Mouse (Mus musculus): ENCODE results near the gene Polr1b.
A peak's percentile ranks its signal among the peaks of the same experiment; 100 is the strongest.

Polr1b gene

GRCm38 (mm10) chr2:129116368-129116739 is 15.6 kb downstream of the Polr1b start:
- no peak for DNase-seq (ENCODE audit: low read depth, low spot score)

DNA sequence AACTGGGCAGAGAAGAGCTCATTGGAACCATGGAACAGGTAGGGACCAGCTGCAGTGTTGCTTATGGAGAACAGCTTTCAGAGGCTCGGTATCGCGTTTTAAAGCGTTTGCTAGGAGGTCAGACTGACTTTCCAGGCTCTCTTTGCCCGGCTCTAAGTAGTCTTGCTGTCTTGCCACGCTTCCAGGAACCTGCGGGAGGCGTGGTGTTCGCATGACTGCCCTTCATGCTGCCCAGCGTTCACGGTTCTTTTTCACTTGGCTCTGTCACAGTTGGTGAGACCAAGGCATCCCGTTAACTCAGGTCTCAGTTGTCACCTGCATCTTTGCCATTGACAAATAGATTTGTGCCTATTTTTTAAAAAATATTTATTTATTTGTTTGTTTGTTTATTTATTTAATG is 17.3 kb downstream of the Polr1b start:
- no peak for DNase-seq (ENCODE audit: low read depth, low spot score)

DNA sequence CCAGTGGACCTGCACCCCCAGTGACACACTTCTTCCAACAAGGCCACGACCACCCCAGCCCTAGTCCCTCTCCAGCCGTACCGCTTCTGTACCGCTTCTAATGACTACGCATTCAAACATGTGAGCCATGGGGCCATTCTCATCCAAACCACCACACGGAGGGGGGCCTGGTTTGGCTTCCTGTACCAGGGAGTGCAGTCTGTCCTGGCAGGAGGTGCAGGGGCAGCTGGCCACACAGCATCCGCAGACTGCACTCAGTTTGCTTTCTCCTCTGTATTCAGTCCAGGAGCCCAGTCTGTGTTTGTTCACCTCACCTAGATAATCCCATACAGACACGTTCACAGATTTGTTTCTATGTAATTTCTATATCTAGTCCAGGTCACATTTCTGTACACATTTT is 21.2 kb downstream of the Polr1b start:
- no peak for DNase-seq (ENCODE audit: low read depth, low spot score)

- DNase-seq (ENCODE audit: low read depth, low spot score), result peak; percentile 99
Measured at GRCm38 (mm10) chr2:129129412-129129929, 28.7 kb downstream of the Polr1b start, which contains the start of gene Chchd5. Gene Chchd5, plus strand, starts transcription at chr2:129129700.

GRCm38 (mm10) chr2:129129987-129130545 is 29.3 kb downstream of the Polr1b start:
- DNase-seq (ENCODE audit: low read depth, low spot score), result peak; percentile 30

- no peak for DNase-seq (ENCODE audit: low read depth, low spot score)
Measured at GRCm38 (mm10) chr2:129130776-129131175, 30.0 kb downstream of the Polr1b start.

- DNase-seq (ENCODE audit: low read depth, low spot score), result peak; percentile 37
Measured at GRCm38 (mm10) chr2:129132231-129132630, 31.4 kb downstream of the Polr1b start.

DNA sequence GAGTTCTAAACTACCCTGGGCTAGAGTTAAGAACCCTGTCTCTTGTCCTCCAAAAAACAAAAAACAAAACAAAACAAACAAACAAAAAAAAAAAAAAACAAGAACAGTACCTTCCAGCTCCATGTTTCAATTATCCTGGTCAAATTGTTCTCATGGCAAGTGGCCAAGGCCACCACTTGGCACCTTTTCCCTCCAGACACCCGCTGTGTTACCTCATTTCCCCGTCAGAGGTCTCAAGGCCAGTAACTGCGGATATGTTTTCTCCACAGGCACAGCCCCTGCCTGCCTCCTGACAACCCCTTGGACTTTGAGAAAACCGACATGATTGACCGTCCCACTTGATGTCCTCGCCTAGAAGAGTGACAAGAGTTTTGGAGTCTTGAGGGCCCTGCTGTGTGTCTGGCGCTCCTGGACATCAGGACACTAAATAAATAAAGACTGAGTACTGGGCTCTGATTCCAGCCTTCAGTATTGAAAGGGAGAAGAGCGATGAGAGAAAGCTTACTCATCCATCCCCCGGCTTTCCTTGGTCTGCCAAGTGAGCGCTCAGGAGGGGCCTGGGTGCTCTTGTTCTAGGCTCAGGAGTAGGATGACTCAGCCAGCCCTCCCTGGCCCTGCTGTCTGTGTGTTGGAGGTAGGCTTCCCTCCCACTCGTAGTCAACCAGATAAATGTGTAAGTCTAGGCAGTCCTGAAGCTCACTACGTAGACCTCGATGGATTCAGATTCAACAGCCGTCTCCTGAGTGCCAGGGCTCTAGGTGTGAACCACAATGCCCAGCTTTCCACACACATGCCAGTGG is 32.4 kb downstream of the Polr1b start:
- no peak for DNase-seq (ENCODE audit: low read depth, low spot score)

DNA sequence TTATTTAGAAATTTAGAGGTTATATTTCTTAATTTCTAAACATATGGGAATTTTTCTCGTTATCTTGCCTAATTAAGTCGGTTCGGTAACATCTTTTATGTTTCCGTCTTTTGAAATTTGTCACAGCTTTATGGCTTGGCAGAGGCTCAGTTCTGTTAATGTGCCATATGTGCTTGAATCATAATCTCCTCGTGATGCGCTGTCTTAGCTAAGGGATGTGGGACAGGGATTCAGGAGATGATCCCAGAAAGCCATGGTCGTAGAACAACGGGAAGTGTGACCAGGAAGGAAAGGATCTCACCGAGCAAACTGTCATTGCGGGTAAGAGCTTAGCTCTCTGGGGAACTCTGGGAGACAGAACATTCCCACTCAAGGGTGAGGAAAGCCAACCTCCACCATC is 39.1 kb downstream of the Polr1b start:
- no peak for DNase-seq (ENCODE audit: low read depth, low spot score)

- peak; percentile 25 for DNase-seq (ENCODE audit: low read depth, low spot score)
Measured at GRCm38 (mm10) chr2:129148836-129149235, 48.0 kb downstream of the Polr1b start.

GRCm38 (mm10) chr2:129150386-129150785 is 49.6 kb downstream of the Polr1b start:
- DNase-seq (ENCODE audit: low read depth, low spot score), result no peak

GRCm38 (mm10) chr2:129151111-129151510 is 50.3 kb downstream of the Polr1b start:
- DNase-seq (ENCODE audit: low read depth, low spot score), result no peak

DNA sequence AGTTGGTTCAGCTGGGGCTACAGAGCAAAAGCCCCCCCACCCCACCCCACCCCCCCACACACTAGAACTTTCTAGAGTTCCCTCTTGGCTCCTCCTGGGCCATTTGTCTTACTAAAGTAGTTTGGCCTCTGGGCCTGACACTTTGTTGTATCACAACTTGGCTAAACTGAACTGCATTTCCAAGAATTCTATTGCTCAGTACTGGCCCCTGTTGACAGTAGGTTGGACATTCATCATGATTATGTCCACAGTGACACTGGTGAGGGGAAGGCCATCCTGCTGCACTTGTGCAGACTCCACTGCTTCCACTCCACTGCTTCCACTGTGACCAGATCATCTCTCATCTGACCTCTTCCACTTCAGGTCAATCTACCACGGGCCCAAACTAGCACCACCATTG is 52.0 kb downstream of the Polr1b start:
- no peak for DNase-seq (ENCODE audit: low read depth, low spot score)

DNA sequence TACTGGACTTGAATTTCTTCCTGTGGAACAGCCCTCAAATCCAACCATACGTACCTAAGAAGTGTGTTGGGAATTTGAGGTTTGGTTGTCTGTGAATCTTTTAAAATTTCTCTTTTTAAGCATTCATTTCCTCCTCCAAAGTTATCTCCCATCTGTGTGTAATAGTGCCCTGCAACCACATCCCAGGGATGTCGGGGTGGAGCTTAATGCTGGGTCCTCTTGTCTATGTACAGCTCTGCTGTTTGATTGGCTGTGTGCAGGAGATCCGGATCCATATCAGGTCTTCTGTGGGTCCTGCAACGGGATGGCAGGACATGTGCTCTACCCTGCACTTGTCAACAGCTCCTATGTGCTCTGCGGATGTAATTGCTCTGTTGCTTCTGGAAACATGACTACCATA is 64.0 kb downstream of the Polr1b start:
- no peak for DNase-seq (ENCODE audit: low read depth, low spot score)

GRCm38 (mm10) chr2:129166466-129167463 is 66.0 kb downstream of the Polr1b start:
- DNase-seq (ENCODE audit: low read depth, low spot score), result peak; percentile 71

- DNase-seq (ENCODE audit: low read depth, low spot score), result peak; percentile 62
Measured at GRCm38 (mm10) chr2:129173386-129173785, 72.6 kb downstream of the Polr1b start.

GRCm38 (mm10) chr2:129174474-129174873 is 73.7 kb downstream of the Polr1b start:
- peak; percentile 66 for DNase-seq (ENCODE audit: low read depth, low spot score)

DNA sequence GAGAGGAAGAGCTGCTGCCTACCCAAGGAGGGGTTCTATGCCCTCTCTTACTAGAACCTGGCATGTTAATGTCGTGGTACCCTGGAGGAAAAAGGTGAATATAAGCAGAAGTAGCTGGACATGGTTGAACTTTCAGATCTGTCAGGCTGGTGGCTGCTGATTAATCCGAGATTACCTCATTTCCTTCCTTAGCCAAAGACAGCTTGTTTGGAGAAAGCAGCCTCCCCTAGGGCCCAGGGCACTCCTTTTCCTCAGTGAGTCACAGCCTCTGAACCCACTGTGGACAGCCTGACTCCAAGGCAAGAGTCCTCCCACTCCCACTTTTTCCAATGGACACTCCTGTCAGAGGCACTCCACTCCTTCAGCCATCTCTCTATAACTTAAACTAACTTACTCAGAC is 74.8 kb downstream of the Polr1b start:
- DNase-seq (ENCODE audit: low read depth, low spot score), result no peak

Measured in ES-CJ7 (cell line).